Mouse (Mus musculus): ENCODE measurements around the gene Pigl.

DNA sequence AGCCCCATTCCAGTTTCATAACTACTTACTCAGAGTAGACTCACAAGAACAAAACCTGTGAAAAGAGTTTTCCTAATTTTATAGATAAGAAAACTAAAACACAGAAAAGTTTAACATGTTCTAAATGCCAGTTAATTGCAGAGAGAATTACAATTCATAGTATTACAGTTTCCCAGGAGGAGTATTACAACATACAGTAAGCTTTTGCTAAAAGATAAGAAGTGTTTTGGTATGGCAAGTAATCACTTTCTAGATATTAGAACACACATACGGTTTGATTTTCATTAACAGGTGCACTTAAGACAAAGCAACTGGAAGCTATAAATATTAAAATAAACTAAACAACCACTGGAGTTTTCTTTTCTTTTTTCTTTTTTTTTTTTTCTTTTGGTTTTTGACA lies 3.1 kb upstream of the Pigl start:
- TF ChIP-seq CTCF (IDR thresholded peaks at IDR 0.05; ENCODE audit: low read depth) (no peak), EP300 (IDR thresholded peaks at IDR 0.05; ENCODE audit: low read depth) (no peak)

Measured in liver, embryonic 14.5 days (tissue).